ENCODE assay signal across 7 mouse cellular contexts in the genomic region with DNA sequence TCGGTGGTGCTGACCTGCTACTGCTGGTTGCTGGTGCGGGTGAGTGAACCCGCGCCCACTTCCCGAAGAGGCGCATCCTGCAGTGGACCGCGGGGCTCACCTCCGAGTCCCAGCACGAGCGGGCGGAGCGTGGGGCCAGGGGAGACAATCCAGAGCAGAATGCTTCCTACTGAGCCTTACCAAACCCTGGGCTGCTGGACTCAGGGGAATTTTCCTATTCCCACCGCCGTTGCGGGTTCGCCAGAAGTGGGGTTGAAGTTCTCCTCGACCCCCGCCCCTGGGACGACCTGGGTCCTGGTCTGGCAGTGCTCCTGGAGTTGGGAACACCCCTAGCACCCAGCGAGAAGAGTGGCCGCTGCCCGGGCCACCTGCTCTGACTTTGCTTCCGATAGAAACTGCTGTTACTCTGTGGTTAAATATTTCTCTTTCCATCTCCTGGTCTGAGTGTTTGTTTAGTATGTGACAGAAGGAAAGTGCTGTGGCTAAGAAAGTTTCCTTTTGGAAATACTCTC. TPM values are rescaled to one million over a fixed set of nuclear protein-coding genes. Genes with fewer than 3 reads are reported as not detected.
DNase-seq lines count a peak whose midpoint lies in the region; ATAC-seq and TF ChIP-seq lines count a peak whose summit lies in the region.

No protein-coding gene starts in this region.

- H3K9ac ChIP-seq in forebrain, embryonic 15.5 days (replicated peaks): peak overlapping the region; percentile 60
- H3K9ac ChIP-seq in liver, embryonic 14.5 days (replicated peaks): no peak overlapping the region

- no peaks in the 10 kb centered on the region for H3K36me3 ChIP-seq in spleen, adult 2 months (ENCODE audit: control insufficient read depth, insufficient read depth, low read length)
- H3K36me3 ChIP-seq in forebrain, embryonic 15.5 days: no peaks in the 10 kb centered on the region
- H3K36me3 ChIP-seq in liver, embryonic 14.5 days (replicated peaks; ENCODE audit: control insufficient read depth, insufficient read depth, low read depth): no peaks in the 10 kb centered on the region

- no peak overlapping the region for H3K27ac ChIP-seq in spleen, adult 2 months (ENCODE audit: insufficient read depth, low read length)
- no peak overlapping the region for H3K27ac ChIP-seq in forebrain, embryonic 15.5 days (replicated peaks)
- no peak overlapping the region for H3K27ac ChIP-seq in liver, embryonic 14.5 days

- peak; percentile 42; the same call in 1 of the 2 replicates for ATAC-seq in forebrain, embryonic 15.5 days (replicated peaks)
- no peak for ATAC-seq in liver, embryonic 14.5 days (ENCODE audit: insufficient read depth)

- intact Hi-C loops in left cerebral cortex, postnatal 10 days (cut with DNase I): no loop called here

- no peak for TF ChIP-seq CTCF in spleen, adult 2 months (IDR thresholded peaks at IDR 0.05; ENCODE audit: extremely low read depth, insufficient read depth, insufficient read length, insufficient replicate concordance)
- no peak for TF ChIP-seq CTCF in liver, embryonic 14.5 days (IDR thresholded peaks at IDR 0.05; ENCODE audit: low read depth)

- peaks cover 14% of the 10 kb centered on the region for H3K27me3 ChIP-seq in spleen, adult 2 months (ENCODE audit: control insufficient read depth, insufficient read depth, low read length)
- 0 out of 2 replicates have a peak, but pooled peaks cover 3% of the 10 kb centered on the region for H3K27me3 ChIP-seq in forebrain, embryonic 15.5 days
- H3K27me3 ChIP-seq in liver, embryonic 14.5 days (ENCODE audit: control insufficient read depth, insufficient read depth, low read length): peaks cover 6% of the 10 kb centered on the region; the same call in 1 of the 2 replicates

- 2% methylated on average over 24 of the region's 24 CpGs for WGBS in spleen, adult 2 months
- under 1% methylated on average over 24 of the region's 24 CpGs for WGBS in forebrain, embryonic 15.5 days
- 0% methylated on average over 24 of the region's 24 CpGs for WGBS in liver, embryonic 14.5 days (ENCODE audit: insufficient replicate concordance)

- DNase-seq in spleen, adult 2 months (ENCODE audit: low read depth in 1 of 2, low spot score in 2 of 2): no peak
- no peak for DNase-seq in spleen, postnatal 14 days (ENCODE audit: low spot score in 2 of 2)
- no peak for DNase-seq in liver, embryonic 14.5 days (ENCODE audit: low read depth in 3 of 3, low spot score in 3 of 3)
- peak; percentile 42 for DNase-seq in testis, postnatal 10 days (ENCODE audit: low spot score)
- DNase-seq in ovary, postnatal 14 days (ENCODE audit: low spot score): no peak
- DNase-seq in left cerebral cortex, postnatal 10 days (ENCODE audit: extremely low spot score in 1 of 2, low spot score in 2 of 2): no peak

- H3K9me3 ChIP-seq in forebrain, embryonic 15.5 days: no peaks in the 10 kb centered on the region
- H3K9me3 ChIP-seq in liver, embryonic 14.5 days (ENCODE audit: control insufficient read depth, low read length): no peaks in the 10 kb centered on the region

- TF ChIP-seq EP300 in liver, embryonic 14.5 days (IDR thresholded peaks at IDR 0.05; ENCODE audit: low read depth): no peak

- peaks cover 9% of the 10 kb centered on the region for H3K4me1 ChIP-seq in spleen, adult 2 months (ENCODE audit: control insufficient read depth, insufficient read depth, insufficient read length)
- peaks cover 7% of the 10 kb centered on the region for H3K4me1 ChIP-seq in forebrain, embryonic 15.5 days
- H3K4me1 ChIP-seq in liver, embryonic 14.5 days (replicated peaks; ENCODE audit: control insufficient read depth in 2 of 2, insufficient read depth in 2 of 2, low read length in 1 of 2): no peaks in the 10 kb centered on the region

- no peak for TF ChIP-seq POLR2A in spleen, adult 2 months (IDR thresholded peaks at IDR 0.05; ENCODE audit: low read depth, low read length)

- H3K4me2 ChIP-seq in forebrain, embryonic 15.5 days (replicated peaks): peak overlapping the region; percentile 74
- peak overlapping the region; percentile 53 for H3K4me2 ChIP-seq in liver, embryonic 14.5 days (ENCODE audit: low read depth)

- H3K4me3 ChIP-seq in spleen, adult 2 months (ENCODE audit: extremely low read depth, insufficient read depth, insufficient read length): peak overlapping the region; percentile 51; the same call in 1 of the 2 replicates
- peak overlapping the region; percentile 57 for H3K4me3 ChIP-seq in forebrain, embryonic 15.5 days
- peak overlapping the region; percentile 19 to 35; a peak in 3 of 4 replicates for H3K4me3 ChIP-seq in liver, embryonic 14.5 days (ENCODE audit: insufficient read depth in 1 of 2, low read depth in 2 of 2, low read length in 2 of 2)

RNA-seq across cellular contexts. Expression of gene Vipr2, which starts 0.4 kb away (rescaled TPM):
- 0.22 and 0.26 TPM in 2 replicates for polyA plus RNA-seq in spleen, adult 2 months (2012; rRNA removed)
- 0.43 and 0.60 TPM in 2 replicates for polyA plus RNA-seq in forebrain, embryonic 15.5 days (2015; fragmentation: Nextera tagmentation; extraction: Ambion mirVana)
- polyA plus RNA-seq in liver, embryonic 14.5 days (2012; rRNA removed): 0.17 and 0.19 TPM in 2 replicates
- 0.06 and 0.25 TPM in 2 replicates for polyA plus RNA-seq in liver, embryonic 14.5 days (2014; fragmentation: Nextera tagmentation; extraction: Ambion mirVana)
- 1 to 10 TPM; 2.0 to 2.3 TPM for total RNA-seq in left cerebral cortex, postnatal 10 days (2021)

RNA-seq across cellular contexts. Expression of gene Zfp386, which starts 30.4 kb away (rescaled TPM):
- 3.8 and 4.6 TPM in 2 replicates for polyA plus RNA-seq in spleen, adult 2 months (2012; rRNA removed)
- polyA plus RNA-seq in forebrain, embryonic 15.5 days (2015; fragmentation: Nextera tagmentation; extraction: Ambion mirVana): 64.1 and 69.5 TPM in 2 replicates
- polyA plus RNA-seq in liver, embryonic 14.5 days (2012; rRNA removed): 2.5 and 2.6 TPM in 2 replicates
- 5.0 and 5.5 TPM in 2 replicates for polyA plus RNA-seq in liver, embryonic 14.5 days (2014; fragmentation: Nextera tagmentation; extraction: Ambion mirVana)
- 10 to 100 TPM; 40.4 to 40.8 TPM for total RNA-seq in left cerebral cortex, postnatal 10 days (2021)
